Mouse (Mus musculus) Muller cell, postnatal 12 days (primary cell): ENCODE results near the gene Pdha1.
A peak's percentile ranks its signal among the peaks of the same experiment; 100 is the strongest.

Source experiments
- DNase-seq: peaks from one replicate; pipeline ENCODE4 v3.0.0-alpha.2; 2015; ENCODE audit errors: inconsistent ontology term

Gene Pdha1

DNA sequence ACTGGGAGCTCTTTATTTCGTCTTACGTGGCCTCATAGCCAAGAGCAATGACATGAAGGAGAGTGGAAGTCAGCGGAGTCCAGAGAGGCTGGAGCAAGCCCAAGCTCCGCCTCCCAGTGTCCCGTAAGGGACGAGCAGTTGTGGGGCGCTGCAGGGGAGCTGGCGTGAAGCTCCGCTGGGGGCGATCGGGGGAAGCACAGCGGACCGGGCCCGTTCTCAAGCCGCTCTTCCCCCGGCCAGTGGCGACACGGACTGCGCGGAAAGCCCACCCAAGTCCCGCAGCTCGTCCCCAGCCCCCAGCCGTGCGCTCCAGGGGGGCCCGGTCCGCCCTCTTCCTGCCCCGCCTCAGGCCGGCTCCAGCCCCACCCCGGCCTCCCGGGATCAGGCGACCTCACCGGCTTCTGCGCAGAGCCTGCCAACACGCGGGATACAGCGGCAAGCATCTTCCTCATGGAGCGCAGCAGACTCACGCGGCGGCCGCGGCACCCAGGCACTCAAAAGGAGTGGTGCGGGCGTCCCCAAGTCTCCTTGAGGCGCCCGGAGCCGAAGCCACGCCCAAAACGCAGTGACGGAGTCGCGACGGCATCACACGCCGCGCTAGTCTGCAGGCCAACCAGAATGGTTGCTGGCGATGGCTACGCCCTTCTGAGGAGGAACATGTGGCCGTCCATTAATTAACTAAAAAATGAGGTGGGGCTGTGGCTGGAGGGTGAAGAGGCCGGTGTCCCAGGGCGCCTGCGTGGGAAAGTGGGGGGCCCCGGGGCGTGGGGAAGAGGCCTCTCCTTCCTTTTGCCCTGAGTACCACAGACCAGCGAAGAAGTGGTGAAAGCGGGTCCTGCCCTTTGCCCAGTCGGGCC, at the start of gene Pdha1:
Gene Pdha1, minus strand, starts transcription at position 553 of the 857 bp plus-strand sequence.
- peak; percentile 87 for DNase-seq

GRCm38 (mm10) chrX:160179032-160179431, 40.8 kb upstream of the Pdha1 start:
- no peak for DNase-seq

DNA sequence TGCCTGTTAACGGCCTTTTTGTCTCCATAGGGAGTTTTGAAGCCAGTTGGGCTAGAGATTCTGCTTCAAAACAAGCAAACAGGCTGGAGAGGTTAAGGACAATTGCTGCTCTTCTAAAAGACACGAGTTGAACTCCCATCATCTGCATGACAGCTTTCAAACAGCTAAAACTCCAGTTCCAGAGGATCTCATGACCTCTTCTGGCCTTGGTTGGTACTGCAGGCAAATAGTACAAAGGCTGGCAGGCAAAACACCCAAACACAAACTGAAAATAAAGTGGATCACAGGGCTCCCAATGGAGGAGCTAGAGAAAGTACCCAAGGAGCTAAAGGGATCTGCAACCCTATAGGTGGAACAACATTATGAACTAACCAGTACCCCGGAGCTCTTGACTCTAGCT, 31.9 kb upstream of the Pdha1 start:
- DNase-seq, result peak; percentile 47

- peak; percentile 9 for DNase-seq
Observed at GRCm38 (mm10) chrX:160166246-160166985, 28.2 kb upstream of the Pdha1 start.

- peak; percentile 5 for DNase-seq
Observed at GRCm38 (mm10) chrX:160164259-160164658, 26.0 kb upstream of the Pdha1 start.

DNA sequence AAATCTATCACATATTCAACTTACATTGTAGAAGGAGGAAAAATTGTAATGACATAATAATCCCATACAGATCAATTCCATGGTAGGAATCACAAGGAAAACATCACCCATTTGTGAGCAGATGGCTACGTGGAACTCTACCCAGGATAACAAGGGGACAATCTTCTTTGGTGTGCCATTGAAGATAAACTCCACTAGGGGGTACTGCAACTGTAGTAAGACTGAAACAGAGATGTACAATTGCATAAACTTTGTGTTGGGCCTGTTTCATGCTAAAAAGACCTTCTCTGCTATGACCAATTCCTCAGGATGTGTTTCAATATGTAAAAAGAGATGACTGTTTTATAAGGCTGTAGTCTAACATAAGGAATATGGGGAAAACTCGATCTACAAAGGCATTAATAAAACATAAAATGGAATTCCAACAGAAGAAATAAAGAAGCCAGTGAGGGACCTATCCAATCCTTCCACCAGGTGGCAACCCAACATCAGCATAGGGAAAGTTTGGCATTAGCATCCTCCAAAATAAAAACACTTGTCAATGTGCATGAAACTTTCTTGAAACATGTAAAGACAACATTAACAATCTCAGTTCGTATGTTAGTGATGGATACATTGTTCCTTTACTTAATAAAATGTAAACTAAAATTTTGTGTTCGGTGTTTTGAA, 15.1 kb upstream of the Pdha1 start:
- DNase-seq, result peak; percentile 40

DNA sequence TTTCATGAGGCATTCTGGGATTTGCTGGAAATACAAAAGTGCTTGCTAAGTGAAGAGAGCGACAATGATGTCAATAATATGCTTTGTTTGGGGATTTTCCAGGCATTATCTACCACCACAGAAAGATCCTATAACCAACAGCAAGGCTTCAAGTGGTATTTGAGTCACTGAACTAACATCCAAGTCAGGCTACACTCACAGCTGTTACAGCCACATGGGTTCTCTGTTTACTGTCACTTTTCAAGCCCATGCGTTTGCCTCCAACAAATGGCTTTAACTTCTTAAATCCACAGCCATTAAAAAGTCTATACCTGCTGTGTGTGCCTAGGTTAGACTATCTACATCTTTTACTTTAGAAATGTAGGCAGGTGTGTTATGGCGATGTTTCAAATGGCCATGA, 10.6 kb upstream of the Pdha1 start:
- no peak for DNase-seq

- no peak for DNase-seq
Observed at GRCm38 (mm10) chrX:160147406-160147805, 9.2 kb upstream of the Pdha1 start.

DNA sequence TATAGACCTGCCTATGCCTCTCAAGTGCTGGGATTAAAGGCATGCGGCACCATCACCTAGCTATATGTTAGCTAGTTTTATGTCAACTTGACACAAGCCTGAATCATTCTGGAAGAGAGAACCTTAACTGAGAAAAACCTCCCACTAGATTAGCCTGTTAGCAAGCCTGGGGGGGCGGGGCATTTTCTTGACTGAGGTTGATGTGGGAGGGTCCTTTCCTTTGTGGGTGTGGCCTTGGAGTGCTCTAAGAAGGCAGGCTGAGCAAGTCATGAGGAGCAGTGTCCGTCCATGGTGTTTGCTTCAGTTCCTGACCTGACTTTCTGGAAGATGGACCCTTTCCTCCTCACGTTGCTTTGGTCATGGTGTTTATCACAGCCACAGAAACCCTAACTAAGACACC, 8.6 kb upstream of the Pdha1 start:
- DNase-seq, result no peak

DNA sequence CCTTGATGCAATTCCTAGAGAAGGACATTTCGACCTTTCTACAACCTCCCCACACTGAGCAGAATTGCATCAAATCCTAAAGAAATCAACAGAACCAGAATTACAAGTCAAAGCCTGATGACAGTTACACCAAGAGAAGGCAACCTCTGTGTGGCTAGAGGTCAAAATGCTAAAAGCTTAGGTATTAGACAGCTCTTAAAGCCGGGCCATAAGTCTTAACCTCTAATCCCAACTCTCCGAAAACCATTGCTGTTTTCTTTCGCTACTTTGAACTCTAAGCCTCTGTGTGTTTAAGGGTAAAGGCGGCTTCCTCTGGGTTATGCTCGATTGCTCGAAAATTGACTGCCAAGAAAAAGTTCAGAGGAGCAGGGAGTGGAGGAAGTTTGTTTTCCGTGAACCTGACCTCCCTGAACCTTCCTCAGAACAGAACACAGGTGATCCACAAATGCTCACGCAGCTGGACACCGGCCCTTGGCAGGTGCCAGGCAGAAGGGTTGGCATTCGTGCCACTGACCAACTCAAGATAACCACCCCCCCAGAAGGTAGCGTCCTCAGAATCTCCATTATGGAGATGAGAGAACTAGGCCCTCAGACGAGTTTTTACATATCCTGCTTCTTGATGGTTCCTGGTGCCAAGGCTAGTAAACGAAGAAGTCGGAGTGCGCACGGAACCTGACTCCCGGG, 894 bp downstream of the Pdha1 start:
- no peak for DNase-seq

GRCm38 (mm10) chrX:160136153-160136552, 2.1 kb downstream of the Pdha1 start:
- no peak for DNase-seq

GRCm38 (mm10) chrX:160135719-160136118, 2.5 kb downstream of the Pdha1 start:
- no peak for DNase-seq

DNA sequence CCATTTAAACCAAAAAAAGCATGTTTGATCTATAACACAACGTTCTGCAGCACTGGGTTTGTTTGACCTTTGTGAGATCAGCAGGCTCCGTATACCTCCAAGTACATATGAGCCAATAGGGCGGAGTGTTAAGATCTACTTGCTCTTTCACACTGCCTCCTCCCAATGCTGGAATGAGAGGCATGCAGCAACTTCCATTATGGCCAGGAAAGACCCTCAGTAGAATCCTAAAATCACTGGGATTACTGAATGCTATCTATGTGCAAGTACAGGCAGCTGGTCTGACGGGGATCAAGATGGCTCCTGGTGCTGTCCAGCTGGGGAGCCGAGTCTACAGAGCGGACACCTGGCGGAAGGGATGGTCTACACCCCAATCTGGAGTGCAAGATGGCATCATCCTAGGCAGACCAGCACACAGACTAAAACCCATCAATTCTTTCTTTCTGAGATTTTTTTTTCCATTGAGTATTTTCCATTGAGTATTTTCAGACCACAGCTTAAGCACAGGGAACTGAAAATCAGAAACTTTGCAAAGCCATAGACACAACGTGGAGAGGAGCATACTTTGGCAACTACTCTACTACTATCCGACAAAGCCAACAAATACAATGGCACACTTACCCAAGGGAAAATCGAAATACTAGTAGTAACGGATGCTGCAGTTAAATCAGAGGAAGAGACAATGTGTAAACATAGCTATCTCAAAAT, 3.9 kb downstream of the Pdha1 start:
- no peak for DNase-seq

GRCm38 (mm10) chrX:160116658-160117057, 21.6 kb downstream of the Pdha1 start:
- DNase-seq, result peak; percentile 21

- DNase-seq, result no peak
Observed at GRCm38 (mm10) chrX:160116074-160116473, 22.1 kb downstream of the Pdha1 start.

GRCm38 (mm10) chrX:160113777-160114176, 24.4 kb downstream of the Pdha1 start:
- DNase-seq, result no peak

DNA sequence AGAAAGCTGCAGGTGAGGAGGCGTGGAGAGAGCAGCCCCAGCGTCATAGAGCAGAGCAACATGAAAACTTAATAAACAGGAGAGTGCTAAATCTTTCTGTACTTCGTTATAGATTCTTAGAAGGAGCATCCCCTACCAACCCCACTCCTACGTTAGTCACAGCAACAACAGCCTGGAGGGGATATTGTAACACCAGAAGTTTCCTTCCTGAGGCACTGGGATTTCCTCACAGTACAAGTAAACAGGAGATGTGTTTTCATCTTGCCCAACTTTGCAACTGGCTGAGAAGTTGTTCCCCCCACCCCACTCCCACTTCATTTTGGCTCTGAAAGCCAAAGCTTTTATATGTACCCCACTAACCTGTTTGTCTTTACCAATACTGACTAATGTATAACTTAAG, 30.4 kb downstream of the Pdha1 start:
- DNase-seq, result no peak

DNA sequence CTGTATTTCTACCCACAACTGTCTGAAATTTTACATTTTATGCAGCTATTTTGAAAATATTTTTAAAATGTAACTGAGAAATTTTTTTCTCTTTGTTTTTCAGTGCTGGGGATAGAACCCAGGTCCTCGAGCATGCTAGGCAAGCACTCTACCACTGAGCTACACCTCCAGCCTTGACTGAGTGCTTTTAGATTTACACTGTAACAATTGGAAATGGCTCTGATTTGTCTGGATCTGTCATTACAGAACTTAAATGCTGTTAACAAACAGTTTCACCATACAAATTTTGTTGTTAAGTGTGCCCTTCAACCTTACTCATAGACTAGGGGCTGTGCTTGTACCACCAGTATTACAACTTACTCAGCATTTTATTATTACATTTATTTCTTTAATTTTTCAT, 46.2 kb downstream of the Pdha1 start:
- DNase-seq, result no peak
